Mouse (Mus musculus) erythroblast, embryonic 14.5 days (primary cell): ENCODE measurements around the gene Rasl10b.

Source experiments
- GATA1 ChIP-seq: IDR thresholded peaks from 2 replicates; pipeline ENCODE4 v1.6.1; 2012; ENCODE audit warnings: low read length, inconsistent platforms, mixed read lengths
- TAL1 ChIP-seq: IDR thresholded peaks from 3 replicates; pipeline ENCODE4 v1.6.1; 2012; ENCODE audit warnings: low read length, inconsistent platforms, mixed read lengths

DNA sequence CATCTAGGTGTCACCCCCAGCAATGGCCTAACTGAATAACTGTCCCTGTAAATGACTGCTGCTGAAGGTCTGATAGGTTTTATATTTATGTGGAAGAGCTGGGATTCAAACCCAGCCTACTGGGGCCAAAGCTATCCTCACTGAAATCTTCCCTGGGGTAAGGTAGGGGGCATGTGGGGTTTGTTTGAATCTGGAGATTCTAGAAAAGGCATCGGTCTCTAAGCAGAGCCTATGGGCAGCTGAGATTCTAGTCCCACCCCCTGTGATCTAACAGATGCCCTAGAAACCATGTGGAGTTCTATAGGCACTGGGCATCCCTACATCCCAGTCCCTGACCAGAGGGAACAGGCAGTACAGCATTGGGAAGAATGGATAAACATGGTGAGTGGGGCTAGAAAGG is 28.4 kb downstream of the Rasl10b start, which contains the start of gene 1700020L24Rik:
- TF ChIP-seq GATA1: no peak
- no peak for TF ChIP-seq TAL1
